Mouse (Mus musculus) bone marrow, adult 2 months (tissue): ENCODE data around the gene Cox6a1. TPM values are rescaled to one million over a fixed set of nuclear protein-coding genes. Genes with fewer than 3 reads are reported as not detected.

Experiments
- H3K27ac ChIP-seq: fragments of 200-500 bp; 2 replicates; pipeline ENCODE4 v1.5.1; 2012; ENCODE audit warnings: low read depth, mild to moderate bottlenecking, control low read depth, inconsistent platforms, low read length; ENCODE audit not compliant: control insufficient read depth, poor library complexity, insufficient read depth
- H3K4me1 ChIP-seq: fragments of 200-500 bp; 2 replicates; pipeline ENCODE4 v1.6.1; 2011; ENCODE audit warnings: low read length; ENCODE audit not compliant: control insufficient read depth, insufficient read depth
- H3K4me3 ChIP-seq: fragments of 200-500 bp; replicated peaks from 2 replicates; pipeline ENCODE3; 2011; ENCODE audit warnings: mild to moderate bottlenecking, low read depth, low read length, control low read depth; ENCODE audit not compliant: control insufficient read depth
- CTCF ChIP-seq: fragments of 200-500 bp; IDR thresholded peaks from 2 replicates; pipeline ENCODE4 v1.5.1; 2011; ENCODE audit warnings: low read length, control low read depth; ENCODE audit not compliant: control insufficient read depth, insufficient read depth
- POLR2A ChIP-seq: fragments of 200-500 bp; IDR thresholded peaks from 2 replicates; pipeline ENCODE4 v1.6.1; 2011; ENCODE audit warnings: low read depth, mild to moderate bottlenecking, control low read depth, low read length, borderline replicate concordance; ENCODE audit not compliant: control insufficient read depth
- WGBS: fragments of 180-500 bp; shearing (Covaris S2); methylation state at CpG from one replicate; pipeline ENCODE4 v1.1.7; 2018; 5-methylcytosine and 5-hydroxymethylcytosine counted together
- polyA plus RNA-seq: library from polyadenylated mRNA; stranded (reverse); fragments of >200 nt; gene quantifications from 2 replicates; pipeline ENCODE4 v1.2.4, GENCODE M21; 2011; ENCODE audit warnings: low replicate concordance; ENCODE audit not compliant: missing spikeins, insufficient read depth, insufficient read length

The Cox6a1 gene
- polyA plus RNA-seq, 1 experiment = 259 TPM

DNA sequence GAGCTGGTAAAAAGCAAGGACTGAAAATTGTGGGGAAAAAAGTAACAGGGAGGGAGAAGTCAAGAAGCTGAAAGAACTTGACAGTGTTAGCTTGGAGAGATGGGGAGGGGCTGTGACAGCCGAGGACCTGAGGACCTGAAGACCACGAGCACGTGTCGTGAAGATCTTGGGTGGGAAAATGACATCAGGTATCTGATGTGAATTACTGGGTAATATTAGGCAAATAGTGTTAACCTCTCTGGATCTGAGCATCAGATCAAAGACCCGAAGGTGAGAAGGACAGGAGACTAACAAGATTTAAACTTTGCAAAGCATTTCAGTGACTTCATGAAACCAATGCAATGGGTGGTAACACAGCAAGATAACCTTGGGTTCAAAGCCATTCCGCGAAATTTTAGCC lies 8.8 kb downstream of the Cox6a1 start:
- H3K27ac ChIP-seq = no peak overlapping the region
- TF ChIP-seq CTCF = no peak
- TF ChIP-seq POLR2A = no peak
- 23% methylated on average over 7 of the region's 7 CpGs for WGBS
- H3K4me3 ChIP-seq = peak overlapping the region; percentile 38
- peaks cover 2% of the 10 kb centered on the region for H3K4me1 ChIP-seq

DNA sequence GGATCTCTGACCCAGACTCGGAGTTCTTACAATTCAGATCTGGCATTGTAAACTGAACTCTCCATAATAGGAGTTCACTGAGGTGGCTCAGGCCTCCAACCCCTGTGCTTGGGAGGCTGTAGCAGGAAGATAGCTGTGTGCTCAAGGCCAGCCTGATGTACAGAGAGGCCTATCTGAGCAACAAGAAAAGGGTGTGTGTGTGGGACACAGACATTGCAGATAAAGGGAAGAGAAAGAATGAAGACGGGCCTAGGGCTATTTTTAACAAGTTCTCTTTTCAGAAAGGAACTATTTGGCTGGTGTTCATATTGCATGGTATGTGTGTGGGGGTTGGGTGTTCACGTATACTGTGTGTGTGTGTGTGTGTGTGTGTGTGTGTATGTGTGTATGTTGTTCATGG lies 15.2 kb downstream of the Cox6a1 start:
- peak overlapping the region; percentile 57 for H3K27ac ChIP-seq
- H3K4me3 ChIP-seq = no peak overlapping the region
- no peak for TF ChIP-seq CTCF
- no peak for TF ChIP-seq POLR2A
- 27% methylated on average over 3 of the region's 3 CpGs for WGBS
- H3K4me1 ChIP-seq = peaks cover 1% of the 10 kb centered on the region; the same call in 1 of the 2 replicates

DNA sequence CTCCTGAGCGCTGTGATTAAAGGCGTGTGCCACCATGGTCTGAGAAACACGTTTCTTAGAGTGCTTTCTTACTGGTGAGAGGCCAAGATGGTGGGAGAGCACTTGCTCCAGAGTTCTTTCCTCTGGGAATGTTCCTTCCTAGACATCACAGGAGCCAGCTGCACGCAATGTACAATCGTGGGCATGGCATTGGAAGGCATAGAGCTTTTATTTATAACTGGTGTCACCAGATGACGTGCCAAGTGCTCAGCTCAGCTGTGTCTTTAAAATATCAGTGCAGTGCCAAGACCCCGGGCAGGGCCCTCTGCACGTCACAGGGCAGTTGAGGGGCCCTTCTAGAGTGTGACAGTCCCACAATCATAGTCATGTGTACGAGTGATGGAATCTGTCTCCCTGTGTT lies 17.8 kb downstream of the Cox6a1 start:
- 90% methylated on average over 9 of the region's 9 CpGs for WGBS
- H3K27ac ChIP-seq = no peak overlapping the region
- TF ChIP-seq CTCF (no peak), POLR2A (no peak)
- H3K4me1 ChIP-seq = peaks cover 1% of the 10 kb centered on the region; the same call in 1 of the 2 replicates
- H3K4me3 ChIP-seq = no peak overlapping the region

DNA sequence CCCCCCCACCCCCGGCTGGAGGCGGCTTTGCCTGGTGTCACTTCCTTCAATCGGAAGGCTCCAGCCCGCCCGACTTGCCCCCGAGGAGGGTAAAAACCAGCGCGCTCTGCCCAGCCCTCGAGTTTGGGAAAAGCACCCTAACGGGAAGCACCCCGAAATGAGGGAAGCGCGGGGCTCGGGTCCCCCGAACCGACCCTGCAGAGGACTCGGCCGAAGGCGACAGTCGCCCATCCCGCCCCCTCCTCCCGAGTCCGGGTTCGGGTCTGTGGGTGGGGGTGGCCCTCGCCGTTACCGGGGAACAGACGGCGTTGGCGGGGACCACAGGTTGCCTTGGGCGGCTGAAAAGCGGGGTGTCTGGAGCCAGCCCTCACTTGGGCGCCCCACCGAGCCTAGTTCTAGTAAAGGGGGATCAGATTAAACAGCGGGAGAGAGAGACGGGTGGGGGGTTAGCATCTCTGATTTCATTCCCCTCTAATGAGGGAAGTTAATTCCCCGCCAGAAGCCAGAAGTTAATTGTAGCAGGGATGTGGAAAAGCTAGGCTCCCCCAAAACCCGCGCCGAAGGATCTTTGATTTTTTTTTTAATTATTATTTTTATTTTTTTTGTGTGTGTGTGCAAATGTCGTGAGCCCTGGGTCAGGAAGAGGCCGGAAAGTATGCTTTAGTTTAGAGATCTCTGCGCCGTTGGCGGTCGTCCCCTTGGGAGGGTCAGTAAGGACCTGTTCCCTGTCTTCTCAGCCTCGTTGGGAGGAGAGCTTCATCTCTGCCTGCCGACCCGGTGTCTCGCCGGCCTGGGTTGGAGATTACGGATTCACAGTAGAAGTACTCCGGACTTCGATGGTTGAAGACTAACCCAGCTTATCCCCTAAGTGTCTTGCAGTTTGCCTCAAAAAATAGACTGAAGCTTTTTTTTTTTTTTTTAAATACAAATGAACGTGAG lies 20.9 kb downstream of the Cox6a1 start:
- no peaks in the 10 kb centered on the region for H3K4me1 ChIP-seq
- no peak for TF ChIP-seq CTCF
- WGBS = 2% methylated on average over 55 of the region's 55 CpGs
- H3K27ac ChIP-seq = peak overlapping the region; percentile 63
- peak overlapping the region; percentile 92 for H3K4me3 ChIP-seq

GRCm38 (mm10) chr5:115326875-115327609 lies 21.7 kb downstream of the Cox6a1 start, which contains the start of gene Srsf9:
TSS of gene Srsf9 (plus strand) at chr5:115327177.
- peak within 1 kb of the TSS; percentile 92 for H3K27ac ChIP-seq
- no peaks in the 10 kb centered on the region for H3K4me1 ChIP-seq
- TF ChIP-seq POLR2A = peak; percentile 61; the same call in 1 of the 2 replicates
- no peak for TF ChIP-seq CTCF
- H3K4me3 ChIP-seq = peak within 1 kb of the TSS; percentile 92
- WGBS = under 1% methylated on average over 94 of the region's 97 CpGs

DNA sequence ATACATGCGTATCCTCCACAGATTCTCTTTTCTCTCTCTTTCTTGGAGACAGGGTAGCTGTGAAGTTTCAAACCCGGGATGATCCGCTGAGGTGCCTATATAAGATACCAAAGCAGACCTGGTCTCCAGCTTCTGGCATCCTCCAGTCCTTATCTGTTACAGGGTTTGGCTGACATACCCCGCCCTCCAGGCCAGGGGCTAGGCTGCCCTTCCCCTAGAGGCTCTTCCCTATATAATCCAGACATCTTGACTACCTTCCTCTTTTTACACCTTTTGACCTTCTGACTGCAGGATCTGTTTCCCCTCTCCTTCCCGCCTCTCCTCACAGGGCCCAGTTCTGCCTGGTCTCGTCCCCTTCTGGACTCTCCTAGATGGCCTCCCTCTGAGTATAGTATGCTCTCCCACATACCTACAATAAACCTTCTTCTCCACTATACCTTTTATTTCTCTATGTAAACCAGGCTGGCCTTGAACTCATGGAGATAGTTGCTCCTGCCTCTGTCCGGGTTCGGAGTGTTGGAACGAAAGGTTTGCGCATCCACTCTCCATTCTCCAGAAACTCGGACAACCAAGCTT lies 22.4 kb downstream of the Cox6a1 start:
- Histone ChIP-seq H3K4me1 (no peaks in the 10 kb centered on the region), H3K4me3 (peak overlapping the region; percentile 83), H3K27ac (peak overlapping the region; percentile 92)
- no peak for TF ChIP-seq CTCF
- TF ChIP-seq POLR2A = no peak
- 15% methylated on average over 11 of the region's 11 CpGs for WGBS

- no peaks in the 10 kb centered on the region; the same call in 1 of the 2 replicates for H3K4me1 ChIP-seq
- H3K27ac ChIP-seq = peak overlapping the region; percentile 0; the same call in 1 of the 2 replicates
- TF ChIP-seq POLR2A = no peak
- TF ChIP-seq CTCF = peak; percentile 33; the same call in 1 of the 2 replicates
- WGBS = 2% methylated on average over 22 of the region's 22 CpGs
- peak overlapping the region; percentile 55 for H3K4me3 ChIP-seq
These were observed 29.5 kb downstream of the Cox6a1 start for GRCm38 (mm10) chr5:115319004-115319940.
